In genomic region chr2:6105437-6105836, GRCm38 (mm10) we compare ENCODE assay signal across 21 mouse cellular contexts. TPM values are rescaled to one million over a fixed set of nuclear protein-coding genes. Genes with fewer than 3 reads are reported as not detected.
DNase-seq lines count a peak whose midpoint lies in the region; ATAC-seq and TF ChIP-seq lines count a peak whose summit lies in the region.
"Had no signal": no experiment of that assay in that cellular context is flagged by ENCODE, and none has a peak within 500 bp of the region (broad histone marks: within the 10 kb centered on the region; RNA-seq: fewer than 3 reads in every experiment).

No protein-coding gene starts in this region.

- H3K9ac ChIP-seq in heart, embryonic 11.5 days (ENCODE audit: low read depth, low read length): no peak overlapping the region
- H3K9ac ChIP-seq in liver, adult 2 months (ENCODE audit: low read depth, low read length): no peak overlapping the region
- H3K9ac ChIP-seq in liver, embryonic 11.5 days (ENCODE audit: low read depth, low read length): no peak overlapping the region
- no peak overlapping the region for H3K9ac ChIP-seq in liver, postnatal 0 days (replicated peaks)
- no peak overlapping the region for H3K9ac ChIP-seq in liver, embryonic 12.5 days

- no peak overlapping the region for H3K27ac ChIP-seq in heart, embryonic 11.5 days (ENCODE audit: low read depth, low read length)
- peak overlapping the region; percentile 30; the same call in 1 of the 2 replicates for H3K27ac ChIP-seq in liver, adult 2 months (replicated peaks; ENCODE audit: insufficient read depth, low read depth, low read length)
- no peak overlapping the region for H3K27ac ChIP-seq in liver, embryonic 11.5 days (ENCODE audit: low read depth, low read length)
- H3K27ac ChIP-seq in liver, postnatal 0 days (ENCODE audit: low read depth): no peak overlapping the region
- H3K27ac ChIP-seq in liver, embryonic 12.5 days: no peak overlapping the region

- no peaks in the 10 kb centered on the region; the same call in 1 of the 2 replicates for H3K79me2 ChIP-seq in liver, adult 2 months (ENCODE audit: control insufficient read depth, insufficient read depth, low read length)

- no peaks in the 10 kb centered on the region for H3K9me3 ChIP-seq in heart, embryonic 11.5 days (replicated peaks; ENCODE audit: control insufficient read depth, low read length)
- H3K9me3 ChIP-seq in liver, embryonic 11.5 days (ENCODE audit: control insufficient read depth, low read length): no peaks in the 10 kb centered on the region
- no peaks in the 10 kb centered on the region for H3K9me3 ChIP-seq in liver, postnatal 0 days (ENCODE audit: low read length)
- H3K9me3 ChIP-seq in liver, embryonic 12.5 days (replicated peaks): no peaks in the 10 kb centered on the region
- H3K9me3 ChIP-seq: G1E had no signal

- ATAC-seq in heart, embryonic 11.5 days (replicated peaks; ENCODE audit: insufficient number of reproducible peaks, low FRiP score, low TSS enrichment): no peak
- ATAC-seq in liver, embryonic 11.5 days (replicated peaks; ENCODE audit: low FRiP score): no peak
- ATAC-seq in liver, postnatal 0 days: peak; percentile 90
- no peak for ATAC-seq in liver, embryonic 12.5 days
- ATAC-seq: activated CD4-positive, CD25-positive, alpha-beta regulatory T cell, adult 4 months; CD4-positive, CD25-positive, alpha-beta regulatory T cell, adult 4 months; Patski had no signal

- DNase-seq in heart, adult 11 months: peak; percentile 36
- peak; percentile 98 for DNase-seq in liver, adult 2 months (ENCODE audit: extremely low read depth, low read depth, low spot score)
- DNase-seq in liver, embryonic 11.5 days (ENCODE audit: low spot score): no peak
- no peak for DNase-seq in liver, postnatal 0 days
- DNase-seq: adrenal gland, adult 2 months; adrenal gland, adult 8-10 months; adrenal gland, postnatal 10 days; adrenal gland, postnatal 14 days; adrenal gland, postnatal 25 days; adrenal gland, postnatal 36 days; B cell, adult 2 months; cerebellum, adult 11 months; cerebellum, adult 11-12 months; cerebellum, adult 18-20 months had no signal

- no peaks in the 10 kb centered on the region for H3K27me3 ChIP-seq in heart, embryonic 11.5 days (ENCODE audit: control insufficient read depth, insufficient read depth, low read length)
- no peaks in the 10 kb centered on the region for H3K27me3 ChIP-seq in liver, adult 2 months (ENCODE audit: control insufficient read depth, insufficient read depth, low read length)
- peaks cover 17% of the 10 kb centered on the region for H3K27me3 ChIP-seq in liver, embryonic 11.5 days (replicated peaks; ENCODE audit: control insufficient read depth, insufficient read depth, low read length)
- H3K27me3 ChIP-seq in liver, postnatal 0 days (ENCODE audit: insufficient read depth, low read length): peaks cover 6% of the 10 kb centered on the region
- H3K27me3 ChIP-seq in liver, embryonic 12.5 days (replicated peaks): peaks cover 27% of the 10 kb centered on the region
- H3K27me3 ChIP-seq: Patski had no signal

- TF ChIP-seq EP300 in liver, postnatal 0 days (IDR thresholded peaks at IDR 0.05; ENCODE audit: low read depth): no peak

- TF ChIP-seq POLR2A in liver, adult 2 months (IDR thresholded peaks at IDR 0.05; ENCODE audit: extremely low read depth, insufficient read depth, low read length): no peak

- peaks cover 7% of the 10 kb centered on the region; the same call in 1 of the 2 replicates for H3K36me3 ChIP-seq in heart, embryonic 11.5 days (ENCODE audit: control insufficient read depth, insufficient read depth, low read length)
- H3K36me3 ChIP-seq in liver, adult 2 months (ENCODE audit: control insufficient read depth, insufficient read depth, low read length): peaks cover 19% of the 10 kb centered on the region; the same call in 1 of the 2 replicates
- H3K36me3 ChIP-seq in liver, embryonic 11.5 days (ENCODE audit: control insufficient read depth, insufficient read depth, low read length): no peaks in the 10 kb centered on the region
- no peaks in the 10 kb centered on the region; the same call in none of the 2 replicates for H3K36me3 ChIP-seq in liver, postnatal 0 days (replicated peaks; ENCODE audit: insufficient read depth, low read length)
- H3K36me3 ChIP-seq in liver, embryonic 12.5 days: no peaks in the 10 kb centered on the region; the same call in 1 of the 2 replicates
- H3K36me3 ChIP-seq: G1E had no signal

- H3K4me1 ChIP-seq in heart, embryonic 11.5 days (ENCODE audit: control insufficient read depth, insufficient read depth, low read length): peaks cover 5% of the 10 kb centered on the region; the same call in 1 of the 2 replicates
- H3K4me1 ChIP-seq in liver, adult 2 months (ENCODE audit: control insufficient read depth, insufficient read depth, low read length): peaks cover 7% of the 10 kb centered on the region
- H3K4me1 ChIP-seq in liver, embryonic 11.5 days (replicated peaks; ENCODE audit: control insufficient read depth, insufficient read depth, low read length): no peaks in the 10 kb centered on the region; the same call in 1 of the 2 replicates
- peaks cover 2% of the 10 kb centered on the region; the same call in 1 of the 2 replicates for H3K4me1 ChIP-seq in liver, postnatal 0 days (ENCODE audit: insufficient read depth)
- peaks cover 3% of the 10 kb centered on the region; the same call in 1 of the 2 replicates for H3K4me1 ChIP-seq in liver, embryonic 12.5 days

- no peak for TF ChIP-seq CTCF in liver, adult 2 months (IDR thresholded peaks at IDR 0.05; ENCODE audit: low read depth, low read length)
- no peak for TF ChIP-seq CTCF in liver, postnatal 0 days (IDR thresholded peaks at IDR 0.05; ENCODE audit: low read depth)

- no peak overlapping the region for H3K4me2 ChIP-seq in heart, embryonic 11.5 days
- no peak overlapping the region for H3K4me2 ChIP-seq in liver, embryonic 11.5 days
- H3K4me2 ChIP-seq in liver, postnatal 0 days (ENCODE audit: low read depth, low read length): no peak overlapping the region
- H3K4me2 ChIP-seq in liver, embryonic 12.5 days: no peak overlapping the region

- no peak overlapping the region for H3K4me3 ChIP-seq in heart, embryonic 11.5 days (ENCODE audit: low read depth, low read length)
- H3K4me3 ChIP-seq in liver, adult 2 months (ENCODE audit: insufficient read depth, low read depth, low read length): no peak overlapping the region
- no peak overlapping the region for H3K4me3 ChIP-seq in liver, embryonic 11.5 days (ENCODE audit: low read depth, low read length)
- H3K4me3 ChIP-seq in liver, postnatal 0 days (ENCODE audit: low read depth, low read length): no peak overlapping the region
- H3K4me3 ChIP-seq in liver, embryonic 12.5 days: no peak overlapping the region

- 90% methylated on average over 2 of the region's 2 CpGs for WGBS in heart, embryonic 11.5 days (ENCODE audit: insufficient replicate concordance)
- 31% methylated on average over 2 of the region's 2 CpGs for WGBS in liver, adult 2 months
- 88% methylated on average over 2 of the region's 2 CpGs for WGBS in liver, embryonic 11.5 days
- WGBS in liver, postnatal 0 days (ENCODE audit: insufficient replicate concordance): 80% methylated on average over 2 of the region's 2 CpGs
- WGBS in liver, embryonic 12.5 days (ENCODE audit: insufficient replicate concordance): 73% methylated on average over 2 of the region's 2 CpGs

RNA-seq across cellular contexts. Expression of gene Proser2, which starts 24.6 kb away (rescaled TPM):
- polyA plus RNA-seq in heart, embryonic 11.5 days (2014; fragmentation: Nextera tagmentation; extraction: Ambion mirVana): 11.2 and 12.0 TPM in 2 replicates
- total RNA-seq in liver, adult 2 months (2014; rRNA removed): 8.9 and 10.1 TPM in 2 replicates
- polyA plus RNA-seq in liver, adult 2 months (2012; rRNA removed): 20.0 and 30.6 TPM in 2 replicates
- polyA plus RNA-seq in liver, embryonic 11.5 days (2014; fragmentation: Nextera tagmentation; extraction: Ambion mirVana): 8.9 and 10.3 TPM in 2 replicates
- 10.3 and 15.8 TPM in 2 replicates for polyA plus RNA-seq in liver, postnatal 0 days (2015; fragmentation: Nextera tagmentation; extraction: Ambion mirVana)
- polyA plus RNA-seq in liver, embryonic 12.5 days (2016; fragmentation: Nextera tagmentation; extraction: Ambion mirVana): 7.0 and 8.1 TPM in 2 replicates
- total RNA-seq: MEL had no signal
- polyA plus RNA-seq: activated CD4-positive, CD25-positive, alpha-beta regulatory T cell, adult 4 months; G1E had no signal

Comparison
In these comparisons a context has a peak if more than half of its experiments do, and no peak if none do; other contexts are left out.
1. DNase-seq: peak in heart, adult 11 months (single experiment) and liver, adult 2 months (single experiment); none in liver, embryonic 11.5 days (single experiment) and liver, postnatal 0 days (single experiment).